Mouse (Mus musculus) left cerebral cortex, adult 8-10 months (tissue): ENCODE measurements at regions not wholly inside any gene's neighbourhood (a gene's known extent, or its start where the extent isn't known, plus 50 kb on each side); places are given as distances from the start of the nearest gene placed in this dataset.

Experiments
- DNase-seq, 2 experiments: peaks; one replicate each; pipeline ENCODE4 v3.0.0; 2022; ENCODE audit warnings: low spot score in 2 of 2

- DNase-seq, result no peak
Measured at GRCm38 (mm10) chr3:15110037-15110748, 221.9 kb downstream of the Gm9733 start.

- no peak for DNase-seq
Measured at GRCm38 (mm10) chr3:15112177-15112838, 219.8 kb downstream of the Gm9733 start.

GRCm38 (mm10) chr3:15118634-15119356, 213.3 kb downstream of the Gm9733 start:
- DNase-seq, result no peak

GRCm38 (mm10) chr3:15126736-15127135, 205.4 kb downstream of the Gm9733 start:
- DNase-seq, result no peak

GRCm38 (mm10) chr3:15128370-15128769, 203.7 kb downstream of the Gm9733 start:
- no peak for DNase-seq

- no peak for DNase-seq
Measured at GRCm38 (mm10) chr3:15128960-15129359, 203.1 kb downstream of the Gm9733 start.

- no peak for DNase-seq
Measured at GRCm38 (mm10) chr3:15129729-15130369, 202.3 kb downstream of the Gm9733 start.

- DNase-seq, result no peak
Measured at GRCm38 (mm10) chr3:15132136-15132535, 200.0 kb downstream of the Gm9733 start.

- peak in 1 of 2 experiments; percentile 57 for DNase-seq
Measured at GRCm38 (mm10) chr3:15139550-15139949, 192.6 kb downstream of the Gm9733 start.

- no peak for DNase-seq
Measured at GRCm38 (mm10) chr3:15153710-15154109, 178.4 kb downstream of the Gm9733 start.

GRCm38 (mm10) chr3:15154153-15154552, 177.9 kb downstream of the Gm9733 start:
- peak; percentile 10 to 69 for DNase-seq

- DNase-seq, result peak in 1 of 2 experiments; percentile 7
Measured at GRCm38 (mm10) chr3:15156681-15157080, 175.4 kb downstream of the Gm9733 start.

- no peak for DNase-seq
Measured at GRCm38 (mm10) chr3:15157842-15158241, 174.3 kb downstream of the Gm9733 start.

GRCm38 (mm10) chr3:15158926-15159325, 173.2 kb downstream of the Gm9733 start:
- no peak for DNase-seq

GRCm38 (mm10) chr3:15159965-15160714, 172.0 kb downstream of the Gm9733 start:
- DNase-seq, result no peak

- no peak for DNase-seq
Measured at GRCm38 (mm10) chr3:15175811-15176210, 156.3 kb downstream of the Gm9733 start.

GRCm38 (mm10) chr3:15179079-15179812, 152.9 kb downstream of the Gm9733 start:
- DNase-seq, result no peak

GRCm38 (mm10) chr3:15181111-15181510, 151.0 kb downstream of the Gm9733 start:
- DNase-seq, result no peak

- no peak for DNase-seq
Measured at GRCm38 (mm10) chr3:15186731-15187130, 145.4 kb downstream of the Gm9733 start.

- peak; percentile 46 to 64 for DNase-seq
Measured at GRCm38 (mm10) chr3:15194362-15194761, 137.7 kb downstream of the Gm9733 start.
